Mouse (Mus musculus) brain, embryonic 14.5 days (tissue): ENCODE measurements around the gene Golga4.

ENCODE experiments used
- CTCF ChIP-seq: fragments of 200-500 bp; IDR thresholded peaks from 2 replicates; pipeline ENCODE4 v1.5.1; 2012; ENCODE audit warnings: inconsistent platforms, mild to moderate bottlenecking, moderate library complexity, borderline replicate concordance; ENCODE audit not compliant: insufficient read depth, insufficient read length; ENCODE audit errors: extremely low read depth
- POLR2A ChIP-seq: fragments of 200-500 bp; IDR thresholded peaks from 2 replicates; pipeline ENCODE4 v1.6.1; 2012; ENCODE audit warnings: mild to moderate bottlenecking, inconsistent platforms, borderline replicate concordance; ENCODE audit not compliant: poor library complexity, insufficient read depth, insufficient read length, severe bottlenecking; ENCODE audit errors: extremely low read depth

DNA sequence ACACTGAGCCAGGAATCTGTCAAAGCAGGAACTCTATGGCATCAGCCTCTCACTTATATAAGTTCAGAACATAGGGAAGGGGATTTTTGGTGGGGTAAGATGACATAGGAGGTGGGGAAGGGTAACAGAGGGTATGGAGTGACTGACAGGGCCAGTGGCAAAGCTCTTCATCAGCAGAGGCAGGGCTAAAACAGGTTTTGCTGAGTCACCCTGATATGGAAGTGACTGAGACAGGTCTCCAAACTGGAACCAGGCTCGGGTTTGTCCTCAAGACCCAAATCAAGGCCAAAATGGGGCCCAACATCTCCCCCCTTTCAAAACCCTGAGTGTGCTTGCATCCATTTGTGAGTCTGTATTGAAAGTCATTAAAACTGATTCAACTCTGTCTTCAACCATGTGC is 78.8 kb downstream of the Golga4 start:
- TF ChIP-seq CTCF (no peak), POLR2A (no peak)
